Mouse (Mus musculus): ENCODE results near the gene Pde4b. TPM values are rescaled to one million over a fixed set of nuclear protein-coding genes. Genes with fewer than 3 reads are reported as not detected.

Pde4b gene
- polyA plus RNA-seq, 1 experiment from 2014 or later = 21.8 TPM

- Histone ChIP-seq H3K27ac (replicated peaks) (no peak overlapping the region), H3K4me1 (replicated peaks) (peaks cover 13% of the 10 kb centered on the region), H3K9ac (no peak overlapping the region), H3K27me3 (no peaks in the 10 kb centered on the region), H3K9me3 (no peaks in the 10 kb centered on the region), H3K4me3 (no peak overlapping the region), H3K36me3 (no peaks in the 10 kb centered on the region), H3K4me2 (no peak overlapping the region)
- WGBS = 89% methylated on average over 3 of the region's 3 CpGs
- ATAC-seq (ENCODE audit: low read depth) = no peak
Observed at GRCm38 (mm10) chr4:102424104-102424503, 336.8 kb downstream of the Pde4b start.

DNA sequence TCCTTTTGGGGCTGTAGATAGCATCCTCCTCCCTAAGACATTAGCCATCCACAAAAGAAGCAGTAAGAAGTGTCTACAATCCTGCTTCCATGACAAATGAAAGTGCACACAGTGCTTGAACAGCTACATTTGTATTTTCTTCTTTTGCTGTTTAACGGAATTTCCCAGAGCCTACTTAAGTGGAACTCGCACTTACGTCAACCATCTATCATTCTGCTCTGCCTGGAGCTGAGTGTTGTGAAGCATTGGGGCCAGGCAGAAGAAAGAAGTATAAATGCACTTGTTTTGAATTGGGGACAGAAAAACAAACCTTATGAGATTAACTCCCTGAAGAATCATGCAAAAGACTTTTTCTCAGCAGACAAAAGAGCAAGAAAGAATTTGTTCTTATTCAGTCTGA, 338.1 kb downstream of the Pde4b start:
- Histone ChIP-seq H3K27ac (replicated peaks) (no peak overlapping the region), H3K4me1 (replicated peaks) (peaks cover 24% of the 10 kb centered on the region), H3K27me3 (no peaks in the 10 kb centered on the region), H3K9ac (no peak overlapping the region), H3K9me3 (no peaks in the 10 kb centered on the region), H3K36me3 (no peaks in the 10 kb centered on the region), H3K4me3 (no peak overlapping the region), H3K4me2 (no peak overlapping the region)
- 72% methylated on average over 3 of the region's 3 CpGs for WGBS
- no peak for ATAC-seq (ENCODE audit: low read depth)

GRCm38 (mm10) chr4:102429730-102430341, 342.5 kb downstream of the Pde4b start:
- H3K27me3 ChIP-seq = no peaks in the 10 kb centered on the region
- WGBS = 39% methylated on average over 4 of the region's 4 CpGs
- no peak overlapping the region for H3K4me2 ChIP-seq
- 0 out of 2 replicates have a peak overlapping the region, but pooled peaks have one; percentile 24 for H3K27ac ChIP-seq (replicated peaks)
- no peak overlapping the region for H3K9ac ChIP-seq
- H3K9me3 ChIP-seq = no peaks in the 10 kb centered on the region
- H3K36me3 ChIP-seq = no peaks in the 10 kb centered on the region
- no peak; the same call in 1 of the 2 replicates for ATAC-seq (ENCODE audit: low read depth)
- no peak overlapping the region for H3K4me3 ChIP-seq
- peaks cover 29% of the 10 kb centered on the region for H3K4me1 ChIP-seq (replicated peaks)

DNA sequence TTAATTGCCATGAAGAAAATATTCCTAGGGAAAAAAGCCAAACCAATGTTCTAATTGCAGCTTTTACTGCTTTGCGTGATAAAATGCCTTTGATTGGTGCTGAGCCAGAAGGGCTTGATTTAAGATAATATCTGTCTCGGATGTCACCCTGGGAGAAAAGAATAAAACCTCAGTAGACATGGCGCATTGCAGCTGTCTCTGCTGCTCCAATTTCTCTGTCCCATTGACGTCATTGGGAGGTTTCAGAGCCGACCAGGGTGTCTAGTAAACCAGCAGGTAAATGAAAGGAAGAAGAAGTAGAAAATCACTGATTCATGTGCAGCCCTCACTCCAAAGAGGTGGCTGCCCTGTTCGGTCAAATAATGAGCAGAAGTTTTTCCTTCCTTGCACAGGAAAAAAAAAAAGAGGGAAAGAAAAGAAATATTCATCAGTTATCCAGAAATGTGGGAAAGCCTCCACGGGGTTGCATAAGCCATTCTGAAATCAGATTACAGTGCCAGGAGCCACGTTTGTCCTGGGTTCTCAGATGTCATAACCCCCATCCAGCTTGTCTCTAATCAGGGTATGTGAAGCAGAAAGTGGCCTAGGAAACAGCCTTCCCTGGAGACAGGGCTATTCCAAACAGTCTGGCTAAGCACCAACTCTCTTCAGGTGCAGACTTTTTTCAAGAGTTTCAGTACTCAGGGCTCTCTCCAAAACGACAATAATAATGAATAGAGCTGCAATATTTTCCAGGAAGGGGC, 344.9 kb downstream of the Pde4b start:
- 31% methylated on average over 9 of the region's 9 CpGs for WGBS
- no peaks in the 10 kb centered on the region for H3K36me3 ChIP-seq
- peaks cover 29% of the 10 kb centered on the region for H3K4me1 ChIP-seq (replicated peaks)
- H3K4me2 ChIP-seq = peak overlapping the region; percentile 13
- no peaks in the 10 kb centered on the region for H3K9me3 ChIP-seq
- H3K27me3 ChIP-seq = no peaks in the 10 kb centered on the region
- no peak overlapping the region for H3K4me3 ChIP-seq
- peak; percentile 40; the same call in 1 of the 2 replicates for ATAC-seq (ENCODE audit: low read depth)
- peak overlapping the region; percentile 53 for H3K27ac ChIP-seq (replicated peaks)
- H3K9ac ChIP-seq = no peak overlapping the region

GRCm38 (mm10) chr4:102439401-102440118, 352.2 kb downstream of the Pde4b start:
- no peaks in the 10 kb centered on the region for H3K9me3 ChIP-seq
- H3K36me3 ChIP-seq = no peaks in the 10 kb centered on the region
- WGBS = 61% methylated on average over 5 of the region's 5 CpGs
- H3K4me2 ChIP-seq = no peak overlapping the region
- H3K9ac ChIP-seq = no peak overlapping the region
- ATAC-seq (ENCODE audit: low read depth) = 0 out of 2 replicates have a peak, but pooled peaks have one; percentile 53
- peaks cover 8% of the 10 kb centered on the region for H3K4me1 ChIP-seq (replicated peaks)
- H3K27ac ChIP-seq (replicated peaks) = 0 out of 2 replicates have a peak overlapping the region, but pooled peaks have one; percentile 13
- no peak overlapping the region for H3K4me3 ChIP-seq
- no peaks in the 10 kb centered on the region for H3K27me3 ChIP-seq

- H3K9ac ChIP-seq = no peak overlapping the region
- H3K36me3 ChIP-seq = no peaks in the 10 kb centered on the region
- no peak overlapping the region for H3K4me2 ChIP-seq
- WGBS = 70% methylated on average over 4 of the region's 4 CpGs
- H3K27me3 ChIP-seq = no peaks in the 10 kb centered on the region
- H3K27ac ChIP-seq (replicated peaks) = no peak overlapping the region
- H3K4me1 ChIP-seq (replicated peaks) = peaks cover 8% of the 10 kb centered on the region
- H3K4me3 ChIP-seq = no peak overlapping the region
- no peaks in the 10 kb centered on the region for H3K9me3 ChIP-seq
- ATAC-seq (ENCODE audit: low read depth) = no peak
Observed at GRCm38 (mm10) chr4:102440119-102440481, 352.8 kb downstream of the Pde4b start.

DNA sequence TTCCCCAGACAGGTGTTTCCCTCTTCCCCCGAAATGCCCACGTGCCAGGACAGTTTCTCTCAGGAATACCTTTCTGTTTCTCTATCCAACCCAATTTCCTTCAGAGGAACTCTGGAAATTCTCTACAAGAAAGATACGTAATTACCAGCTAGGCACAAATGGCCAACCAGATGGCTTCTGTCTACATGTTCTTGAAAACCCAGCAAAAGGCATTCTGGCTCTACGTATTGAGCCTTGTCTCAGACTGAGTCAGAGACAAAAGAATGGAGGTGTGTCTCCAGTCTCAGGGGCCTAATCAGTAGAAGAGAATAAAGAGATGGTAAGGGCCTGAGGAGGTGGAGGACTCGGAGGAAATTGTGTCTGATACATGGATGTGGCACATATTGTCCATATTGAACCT, 356.2 kb downstream of the Pde4b start:
- Histone ChIP-seq H3K4me1 (replicated peaks) (peaks cover 8% of the 10 kb centered on the region), H3K4me3 (no peak overlapping the region), H3K27me3 (no peaks in the 10 kb centered on the region), H3K27ac (replicated peaks) (no peak overlapping the region), H3K4me2 (no peak overlapping the region), H3K9me3 (no peaks in the 10 kb centered on the region), H3K9ac (no peak overlapping the region), H3K36me3 (no peaks in the 10 kb centered on the region)
- ATAC-seq (ENCODE audit: low read depth) = no peak
- 70% methylated on average over 5 of the region's 5 CpGs for WGBS

GRCm38 (mm10) chr4:102444501-102444900, 357.2 kb downstream of the Pde4b start:
- Histone ChIP-seq H3K4me3 (no peak overlapping the region), H3K27me3 (no peaks in the 10 kb centered on the region), H3K4me1 (replicated peaks) (peaks cover 5% of the 10 kb centered on the region), H3K4me2 (no peak overlapping the region), H3K27ac (replicated peaks) (no peak overlapping the region), H3K9ac (no peak overlapping the region), H3K9me3 (no peaks in the 10 kb centered on the region), H3K36me3 (no peaks in the 10 kb centered on the region)
- ATAC-seq (ENCODE audit: low read depth) = no peak
- WGBS = 68% methylated on average over 3 of the region's 3 CpGs

GRCm38 (mm10) chr4:102446160-102446945, 359.0 kb downstream of the Pde4b start:
- 83% methylated on average over 8 of the region's 8 CpGs for WGBS
- no peak overlapping the region for H3K27ac ChIP-seq (replicated peaks)
- ATAC-seq (ENCODE audit: low read depth) = no peak

DNA sequence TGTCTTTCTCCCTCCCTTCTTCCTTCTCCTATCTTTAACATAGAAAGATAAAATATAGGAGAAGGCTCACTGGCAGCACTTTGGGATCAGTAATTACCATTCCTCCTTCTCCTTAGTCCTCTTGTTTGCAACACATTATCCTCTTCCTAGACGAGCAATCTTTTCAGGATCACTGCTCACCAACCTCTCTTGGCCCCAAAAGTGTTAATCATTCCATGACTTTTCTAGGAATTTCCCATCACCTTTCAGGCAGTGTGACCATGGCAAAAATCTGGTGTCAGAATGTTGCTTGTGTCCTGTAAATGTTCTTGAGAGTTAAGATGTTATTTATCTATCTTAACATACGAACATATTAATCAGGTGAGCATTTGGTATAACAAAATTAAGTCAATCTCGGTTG, 369.1 kb downstream of the Pde4b start:
- Histone ChIP-seq H3K9me3 (no peaks in the 10 kb centered on the region), H3K27me3 (no peaks in the 10 kb centered on the region), H3K27ac (replicated peaks) (no peak overlapping the region), H3K4me2 (no peak overlapping the region), H3K9ac (no peak overlapping the region), H3K4me3 (no peak overlapping the region), H3K36me3 (no peaks in the 10 kb centered on the region), H3K4me1 (replicated peaks) (no peaks in the 10 kb centered on the region)
- no peak for ATAC-seq (ENCODE audit: low read depth)
- 63% methylated on average over 3 of the region's 3 CpGs for WGBS

More at GRCm38 (mm10) chr4:102446160-102446945, 359.0 kb downstream of the Pde4b start:
- Histone ChIP-seq H3K36me3 (no peaks in the 10 kb centered on the region), H3K4me1 (replicated peaks) (no peaks in the 10 kb centered on the region), H3K27me3 (no peaks in the 10 kb centered on the region), H3K4me2 (no peak overlapping the region), H3K9me3 (no peaks in the 10 kb centered on the region), H3K4me3 (no peak overlapping the region), H3K9ac (no peak overlapping the region)

DNA sequence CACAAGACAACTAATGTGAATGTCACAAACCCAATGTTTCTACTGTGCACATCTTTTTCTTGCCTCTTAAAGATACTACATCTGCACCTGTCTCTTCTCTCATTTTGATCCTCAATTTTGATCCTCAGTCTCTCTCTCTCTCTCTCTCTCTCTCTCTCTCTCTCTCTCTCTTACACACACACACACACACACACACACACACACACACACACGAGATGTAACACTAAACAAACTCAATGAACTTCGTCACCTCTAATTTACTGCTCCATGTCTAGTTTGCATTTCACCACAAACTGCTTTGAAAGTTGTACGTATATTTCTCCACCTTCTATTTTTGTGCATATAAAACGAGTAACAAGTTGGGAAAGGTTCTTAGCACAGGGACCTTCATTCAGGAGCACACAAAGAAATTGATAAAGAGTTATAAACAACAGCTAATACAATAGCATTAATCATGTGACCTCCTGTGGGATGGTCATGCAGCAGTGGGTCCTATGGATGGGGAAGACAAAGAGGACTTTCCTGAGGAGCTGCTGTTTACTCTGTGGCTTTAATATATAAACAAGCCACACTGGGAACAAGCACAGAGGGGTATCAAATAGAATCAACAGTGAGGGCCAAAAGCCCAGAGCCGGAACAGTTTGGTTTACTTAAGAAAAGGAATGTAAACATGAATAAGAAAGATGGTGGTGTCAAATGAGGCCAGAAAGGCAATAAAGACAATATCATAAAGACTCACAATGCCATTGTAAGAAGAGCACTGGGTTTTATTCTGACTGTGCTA, 372.1 kb downstream of the Pde4b start:
- WGBS = 64% methylated on average over 5 of the region's 5 CpGs
- no peaks in the 10 kb centered on the region for H3K9me3 ChIP-seq
- no peak overlapping the region for H3K4me3 ChIP-seq
- no peaks in the 10 kb centered on the region for H3K27me3 ChIP-seq
- ATAC-seq (ENCODE audit: low read depth) = no peak
- H3K4me2 ChIP-seq = no peak overlapping the region
- H3K4me1 ChIP-seq (replicated peaks) = no peaks in the 10 kb centered on the region
- H3K27ac ChIP-seq (replicated peaks) = no peak overlapping the region
- H3K9ac ChIP-seq = no peak overlapping the region
- H3K36me3 ChIP-seq = no peaks in the 10 kb centered on the region

Measured in neural tube, embryonic 13.5 days (tissue).